Mouse (Mus musculus) midbrain, postnatal 0 days (tissue): Measurements from ENCODE around the gene Snapc5. TPM values are rescaled to one million over a fixed set of nuclear protein-coding genes. Genes with fewer than 3 reads are reported as not detected.
A peak's percentile ranks its signal among the peaks of the same experiment; 100 is the strongest.

ENCODE experiments used
- ATAC-seq: fragments of 200-750 bp; cut with Nextera tagmentation; 2 replicates; pipeline ENCODE4 v1.8.0; 2017; ENCODE audit warnings: moderate number of reproducible peaks, mild to moderate bottlenecking, moderate TSS enrichment, moderate library complexity; ENCODE audit not compliant: low FRiP score
- DNase-seq: peaks from one replicate; pipeline ENCODE4 v3.0.0-alpha.2; 2015; ENCODE audit warnings: low spot score
- H3K27ac ChIP-seq: fragments of 300-500 bp; sonication (generic); 2 replicates; pipeline ENCODE4 v1.5.1; 2014; ENCODE audit warnings: low read depth, mild to moderate bottlenecking, low read length, mixed read lengths
- H3K27me3 ChIP-seq: fragments of 300-500 bp; sonication (generic); 2 replicates; pipeline ENCODE4 v1.6.1; 2014; ENCODE audit warnings: low read length, control low read depth, mixed read lengths; ENCODE audit not compliant: insufficient read depth
- H3K36me3 ChIP-seq: fragments of 300-500 bp; sonication (generic); 2 replicates; pipeline ENCODE4 v1.6.1; 2014; ENCODE audit warnings: low read length, control low read depth, mixed read lengths; ENCODE audit not compliant: insufficient read depth
- H3K4me1 ChIP-seq: fragments of 300-500 bp; sonication (generic); 2 replicates; pipeline ENCODE4 v1.6.1; 2014; ENCODE audit warnings: mild to moderate bottlenecking, control low read depth, antibody characterized with exemption, low read length, mixed read lengths; ENCODE audit not compliant: insufficient read depth
- H3K4me2 ChIP-seq: fragments of 300-500 bp; sonication (generic); 2 replicates; pipeline ENCODE4 v1.6.1; 2014; ENCODE audit warnings: low read depth, mild to moderate bottlenecking, low read length, mixed read lengths; ENCODE audit not compliant: poor library complexity, severe bottlenecking
- H3K4me3 ChIP-seq: fragments of 300-500 bp; sonication (generic); 2 replicates; pipeline ENCODE4 v1.5.1; 2014; ENCODE audit warnings: low read depth, mild to moderate bottlenecking, low read length, moderate library complexity
- H3K9ac ChIP-seq: fragments of 300-500 bp; sonication (generic); replicated peaks from 2 replicates; pipeline ENCODE4 v1.6.1; 2014; ENCODE audit warnings: mild to moderate bottlenecking, low read length, moderate library complexity, mixed read lengths; ENCODE audit not compliant: poor library complexity, severe bottlenecking
- H3K9me3 ChIP-seq: fragments of 300-500 bp; sonication (generic); 2 replicates; pipeline ENCODE4 v1.6.1; 2016; ENCODE audit warnings: low read length, control low read depth
- CTCF ChIP-seq: IDR thresholded peaks from 2 replicates; pipeline ENCODE4 v1.5.1; 2016; ENCODE audit warnings: antibody characterized with exemption, mild to moderate bottlenecking
- WGBS: fragments of 180-500 bp; shearing (Covaris S2); extraction: QIAGEN DNeasy Blood & Tissue Kit; methylation state at CpG from one replicate; pipeline ENCODE4 v1.1.7; 2014; 5-methylcytosine and 5-hydroxymethylcytosine counted together
- polyA plus RNA-seq: library from polyadenylated mRNA; unstranded; fragments of >200 nt; fragmentation: Nextera tagmentation; extraction: Ambion mirVana; gene quantifications from 2 replicates; pipeline ENCODE4 v1.2.1, GENCODE M21; 2015
- total RNA-seq: library from RNA; depleted of rRNA; stranded (reverse); fragments of >200 nt; gene quantifications from 2 replicates; pipeline ENCODE4 v1.2.3, GENCODE M21; 2014

The Snapc5 gene
- total and polyA plus RNA-seq, 2 experiments from 2014 or later: 6.3 to 25.9 TPM

- no peaks in the 10 kb centered on the region for H3K9me3 ChIP-seq
- 3% methylated on average over 18 of the region's 18 CpGs for WGBS
- DNase-seq (no peak), ATAC-seq (no peak)
- no peaks in the 10 kb centered on the region; the same call in 1 of the 2 replicates for H3K4me1 ChIP-seq
- peak; percentile 14 for TF ChIP-seq CTCF
- H3K27me3 ChIP-seq: no peaks in the 10 kb centered on the region
- H3K27ac ChIP-seq: peak overlapping the region; percentile 68; the same call in 1 of the 2 replicates
- H3K9ac ChIP-seq: peak overlapping the region; percentile 59
- H3K4me2 ChIP-seq: peak overlapping the region; percentile 81
- H3K36me3 ChIP-seq: peaks cover 22% of the 10 kb centered on the region
- peak overlapping the region; percentile 61 for H3K4me3 ChIP-seq
These were observed 6.8 kb upstream of the Snapc5 start for GRCm38 (mm10) chr9:64172145-64172815.

- peak; percentile 91 for DNase-seq
- TF ChIP-seq CTCF: peak; percentile 65
- WGBS: under 1% methylated on average over 42 of the region's 42 CpGs
These were observed 6.0 kb upstream of the Snapc5 start, which contains the start of the genes Zwilch and Rpl4 for GRCm38 (mm10) chr9:64172816-64173665. Gene Zwilch (minus strand): TSS chr9:64173104. Gene Rpl4 (plus strand): TSS chr9:64173375.

GRCm38 (mm10) chr9:64173666-64174220 is 5.3 kb upstream of the Snapc5 start:
- Histone ChIP-seq H3K27me3 (no peaks in the 10 kb centered on the region), H3K9ac (peak overlapping the region; percentile 59), H3K9me3 (no peaks in the 10 kb centered on the region), H3K27ac (peak overlapping the region; percentile 68), H3K4me2 (peak overlapping the region; percentile 75), H3K36me3 (peaks cover 35% of the 10 kb centered on the region), H3K4me3 (peak overlapping the region; percentile 61), H3K4me1 (no peaks in the 10 kb centered on the region; the same call in 1 of the 2 replicates)
- no peak for DNase-seq
- ATAC-seq: no peak
- under 1% methylated on average over 16 of the region's 16 CpGs for WGBS
- no peak for TF ChIP-seq CTCF

More at GRCm38 (mm10) chr9:64172816-64173665, 6.0 kb upstream of the Snapc5 start, which contains the start of the genes Zwilch and Rpl4:
- H3K4me3 ChIP-seq: peak within 1 kb of the TSS; percentile 61
- peaks cover 30% of the 10 kb centered on the region for H3K36me3 ChIP-seq
- peak within 1 kb of the TSS; percentile 68 for H3K27ac ChIP-seq
- peak within 1 kb of the TSS; percentile 59 for H3K9ac ChIP-seq
- H3K27me3 ChIP-seq: no peaks in the 10 kb centered on the region
- H3K4me1 ChIP-seq: no peaks in the 10 kb centered on the region; the same call in 1 of the 2 replicates
- peak within 1 kb of the TSS; percentile 81 for H3K4me2 ChIP-seq
- no peaks in the 10 kb centered on the region for H3K9me3 ChIP-seq
- ATAC-seq: peak; percentile 85

- TF ChIP-seq CTCF: no peak
- peak overlapping the region; percentile 75 for H3K4me2 ChIP-seq
- no peaks in the 10 kb centered on the region; the same call in 1 of the 2 replicates for H3K4me1 ChIP-seq
- DNase-seq (no peak), ATAC-seq (no peak)
- H3K27me3 ChIP-seq: no peaks in the 10 kb centered on the region
- H3K9ac ChIP-seq: 0 out of 2 replicates have a peak overlapping the region, but pooled peaks have one; percentile 59
- H3K4me3 ChIP-seq: peak overlapping the region; percentile 61
- H3K27ac ChIP-seq: no peak overlapping the region
- peaks cover 36% of the 10 kb centered on the region for H3K36me3 ChIP-seq
- H3K9me3 ChIP-seq: no peaks in the 10 kb centered on the region
These were observed 4.7 kb upstream of the Snapc5 start for GRCm38 (mm10) chr9:64174341-64174740.

- Histone ChIP-seq H3K4me1 (peaks cover 2% of the 10 kb centered on the region; the same call in 1 of the 2 replicates), H3K4me2 (peak overlapping the region; percentile 75), H3K9ac (no peak overlapping the region), H3K27ac (no peak overlapping the region), H3K9me3 (no peaks in the 10 kb centered on the region), H3K4me3 (peak overlapping the region; percentile 61), H3K27me3 (no peaks in the 10 kb centered on the region), H3K36me3 (peaks cover 36% of the 10 kb centered on the region)
- 73% methylated on average over 8 of the region's 8 CpGs for WGBS
- DNase-seq: no peak
- no peak for TF ChIP-seq CTCF
- no peak for ATAC-seq
These were observed 4.3 kb upstream of the Snapc5 start for GRCm38 (mm10) chr9:64174766-64175165.
